Mouse (Mus musculus) right cerebral cortex, postnatal 36 days (tissue): ENCODE measurements around the gene Lrrc75a.

Experiments used
- DNase-seq, 2 experiments: peaks; one replicate each; pipeline ENCODE4 v3.0.0; 2022; ENCODE audit warnings: low spot score in 2 of 2, mixed read lengths in 1 of 2

Gene Lrrc75a

GRCm38 (mm10) chr11:62621586-62622283 lies 26.6 kb downstream of the Lrrc75a start:
- DNase-seq, result no peak

GRCm38 (mm10) chr11:62621079-62621478 lies 27.2 kb downstream of the Lrrc75a start:
- no peak for DNase-seq

- DNase-seq, result no peak
Observed at GRCm38 (mm10) chr11:62615456-62615855, 32.9 kb downstream of the Lrrc75a start.

- no peak for DNase-seq
Observed at GRCm38 (mm10) chr11:62614876-62615410, 33.4 kb downstream of the Lrrc75a start.

GRCm38 (mm10) chr11:62613657-62614365 lies 34.5 kb downstream of the Lrrc75a start:
- peak; percentile 89 to 90 for DNase-seq

GRCm38 (mm10) chr11:62612604-62613003 lies 35.7 kb downstream of the Lrrc75a start:
- no peak for DNase-seq

GRCm38 (mm10) chr11:62610304-62610703 lies 38.0 kb downstream of the Lrrc75a start:
- DNase-seq, result no peak

GRCm38 (mm10) chr11:62608826-62609675 lies 39.3 kb downstream of the Lrrc75a start:
- DNase-seq, result no peak

- no peak for DNase-seq
Observed at GRCm38 (mm10) chr11:62607952-62608201, 40.4 kb downstream of the Lrrc75a start.

GRCm38 (mm10) chr11:62607170-62607951 lies 41.0 kb downstream of the Lrrc75a start:
- no peak for DNase-seq

- DNase-seq, result no peak
Observed at GRCm38 (mm10) chr11:62606299-62607169, 41.8 kb downstream of the Lrrc75a start.

GRCm38 (mm10) chr11:62605619-62606298 lies 42.6 kb downstream of the Lrrc75a start:
- no peak for DNase-seq

- DNase-seq, result no peak
Observed at GRCm38 (mm10) chr11:62604886-62605618, 43.3 kb downstream of the Lrrc75a start.

GRCm38 (mm10) chr11:62604123-62604706 lies 44.1 kb downstream of the Lrrc75a start:
- no peak for DNase-seq

- DNase-seq, result no peak
Observed at GRCm38 (mm10) chr11:62603312-62604056, 44.8 kb downstream of the Lrrc75a start.

GRCm38 (mm10) chr11:62602619-62603311 lies 45.6 kb downstream of the Lrrc75a start:
- DNase-seq, result peak; percentile 95 to 96
